Mouse (Mus musculus) limb, embryonic 13.5 days (tissue): ENCODE measurements around the gene Rfx4. TPM values are rescaled to one million over a fixed set of nuclear protein-coding genes. Genes with fewer than 3 reads are reported as not detected.

Experiments
- ATAC-seq: fragments of 200-750 bp; cut with Nextera tagmentation; 2 replicates; pipeline ENCODE4 v1.8.0; 2017; ENCODE audit warnings: low read depth, moderate number of reproducible peaks, moderate TSS enrichment; ENCODE audit not compliant: low FRiP score
- H3K27ac ChIP-seq: fragments of 300-500 bp; sonication (generic); 2 replicates; pipeline ENCODE4 v1.5.1; 2015; ENCODE audit warnings: inconsistent platforms, mild to moderate bottlenecking, moderate library complexity
- H3K27me3 ChIP-seq: fragments of 300-500 bp; sonication (generic); 2 replicates; pipeline ENCODE4 v1.6.1; 2015; ENCODE audit warnings: mild to moderate bottlenecking, inconsistent platforms
- H3K36me3 ChIP-seq: fragments of 300-500 bp; sonication (generic); 2 replicates; pipeline ENCODE4 v1.6.1; 2015; ENCODE audit warnings: inconsistent platforms, mild to moderate bottlenecking, moderate library complexity
- H3K4me1 ChIP-seq: fragments of 300-500 bp; sonication (generic); 2 replicates; pipeline ENCODE4 v1.6.1; 2015; ENCODE audit warnings: inconsistent platforms
- H3K4me2 ChIP-seq: fragments of 300-500 bp; sonication (generic); replicated peaks from 2 replicates; pipeline ENCODE4 v1.6.1; 2015; ENCODE audit warnings: inconsistent platforms, mild to moderate bottlenecking, moderate library complexity
- H3K4me3 ChIP-seq: fragments of 300-500 bp; sonication (generic); 2 replicates; pipeline ENCODE4 v1.5.1; 2015; ENCODE audit warnings: moderate library complexity, mild to moderate bottlenecking, inconsistent platforms
- H3K9ac ChIP-seq: fragments of 300-500 bp; sonication (generic); 2 replicates; pipeline ENCODE4 v1.6.1; 2015; ENCODE audit warnings: mild to moderate bottlenecking, inconsistent platforms
- H3K9me3 ChIP-seq: fragments of 300-500 bp; sonication (generic); 2 replicates; pipeline ENCODE4 v1.6.1; 2016; ENCODE audit warnings: inconsistent platforms
- WGBS: fragments of 180-500 bp; shearing (Covaris S2); methylation state at CpG from one replicate; pipeline ENCODE4 v1.1.7; 2015; 5-methylcytosine and 5-hydroxymethylcytosine counted together
- polyA plus RNA-seq: library from polyadenylated mRNA; unstranded; fragments of >200 nt; fragmentation: Nextera tagmentation; extraction: Ambion mirVana; gene quantifications from 2 replicates; pipeline ENCODE4 v1.2.1, GENCODE M21; 2015

Gene Rfx4
- 0.52 and 0.55 TPM in 2 replicates for polyA plus RNA-seq

DNA sequence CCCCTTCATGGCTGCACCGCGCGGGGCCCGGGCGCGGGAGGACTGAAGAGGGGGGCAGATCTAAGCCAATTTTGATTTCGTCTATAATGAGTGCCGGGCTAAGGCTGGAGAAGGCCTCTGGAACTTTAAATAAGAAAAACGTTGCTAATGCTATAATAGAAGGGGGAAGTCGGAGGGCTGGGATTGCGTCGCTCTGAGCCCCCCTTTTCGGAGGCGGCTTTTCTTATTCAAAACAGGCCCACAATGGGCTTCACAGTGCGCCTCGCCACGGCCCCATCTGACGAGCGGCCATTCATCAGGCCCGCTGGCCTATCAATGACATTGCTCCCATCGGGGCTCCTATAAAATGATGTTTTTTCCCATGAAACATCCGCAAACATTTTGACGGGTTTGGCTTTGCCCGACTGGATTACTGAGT is at the start of gene Rfx4:
Rfx4 (plus strand) TSS at position 277 of the 418 bp plus-strand sequence.
- under 1% methylated on average over 24 of the region's 24 CpGs for WGBS
- peaks cover 97% of the 10 kb centered on the region for H3K27me3 ChIP-seq
- peaks cover 48% of the 10 kb centered on the region for H3K4me1 ChIP-seq

DNA sequence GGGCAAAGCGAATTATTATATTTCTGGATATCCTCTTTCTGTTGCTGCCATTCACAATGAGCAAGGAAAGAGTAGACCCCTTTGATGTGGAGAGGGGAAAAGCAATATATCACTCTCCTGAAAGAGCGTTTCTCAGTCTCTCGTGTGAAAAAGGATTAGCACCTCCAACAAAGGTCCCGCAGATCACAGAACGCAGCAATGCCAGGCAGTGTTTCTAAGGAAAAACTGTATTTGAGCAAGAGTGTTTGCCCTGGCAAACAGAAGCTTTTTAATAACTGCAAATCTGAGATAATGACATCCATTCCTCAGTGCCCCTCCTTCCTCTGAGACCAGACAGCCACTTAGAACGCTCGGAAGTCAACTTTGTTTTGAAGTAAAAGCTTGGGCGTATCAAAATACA is 49.3 kb upstream of the Rfx4 start:
- no peak overlapping the region for H3K27ac ChIP-seq
- no peak overlapping the region for H3K9ac ChIP-seq
- no peaks in the 10 kb centered on the region for H3K4me1 ChIP-seq
- no peak overlapping the region for H3K4me2 ChIP-seq
- H3K36me3 ChIP-seq, result peaks cover 22% of the 10 kb centered on the region
- H3K4me3 ChIP-seq, result no peak overlapping the region
- peaks cover 11% of the 10 kb centered on the region; the same call in 1 of the 2 replicates for H3K27me3 ChIP-seq
- no peaks in the 10 kb centered on the region for H3K9me3 ChIP-seq
- no peak for ATAC-seq
- WGBS, result 31% methylated on average over 8 of the region's 8 CpGs

More for the DNA sequence above, at the start of gene Rfx4:
- H3K4me3 ChIP-seq, result peak within 1 kb of the TSS; percentile 40
- H3K9me3 ChIP-seq, result no peaks in the 10 kb centered on the region
- H3K4me2 ChIP-seq, result peak within 1 kb of the TSS; percentile 67
- no peak within 1 kb of the TSS for H3K27ac ChIP-seq
- no peaks in the 10 kb centered on the region for H3K36me3 ChIP-seq
- ATAC-seq, result no peak
- peak within 1 kb of the TSS; percentile 54 for H3K9ac ChIP-seq

DNA sequence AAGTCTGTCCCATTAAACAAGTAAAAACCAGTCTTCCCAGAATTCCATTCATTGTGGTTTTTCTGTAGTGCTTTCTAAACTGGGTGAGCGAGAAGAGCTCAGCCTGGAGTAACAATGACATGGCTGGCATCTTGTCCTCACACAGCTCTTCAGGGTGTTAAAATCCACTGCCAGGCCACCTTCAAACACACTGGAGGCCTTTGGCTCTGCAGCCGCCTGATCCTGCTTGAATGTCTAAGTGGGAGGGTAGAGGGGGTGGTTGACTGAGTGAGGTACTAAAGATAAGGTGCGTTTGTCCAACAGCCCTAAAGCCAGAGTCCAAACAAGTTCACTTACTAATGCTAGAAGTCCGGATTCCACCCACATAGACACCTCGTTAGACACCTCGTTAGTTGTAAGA is 48.6 kb upstream of the Rfx4 start:
- Histone ChIP-seq H3K4me2 (no peak overlapping the region), H3K4me3 (no peak overlapping the region), H3K4me1 (no peaks in the 10 kb centered on the region), H3K36me3 (peaks cover 15% of the 10 kb centered on the region), H3K9me3 (no peaks in the 10 kb centered on the region), H3K27me3 (peaks cover 11% of the 10 kb centered on the region; the same call in 1 of the 2 replicates), H3K27ac (no peak overlapping the region), H3K9ac (no peak overlapping the region)
- no peak for ATAC-seq
- WGBS, result 28% methylated on average over 6 of the region's 6 CpGs

DNA sequence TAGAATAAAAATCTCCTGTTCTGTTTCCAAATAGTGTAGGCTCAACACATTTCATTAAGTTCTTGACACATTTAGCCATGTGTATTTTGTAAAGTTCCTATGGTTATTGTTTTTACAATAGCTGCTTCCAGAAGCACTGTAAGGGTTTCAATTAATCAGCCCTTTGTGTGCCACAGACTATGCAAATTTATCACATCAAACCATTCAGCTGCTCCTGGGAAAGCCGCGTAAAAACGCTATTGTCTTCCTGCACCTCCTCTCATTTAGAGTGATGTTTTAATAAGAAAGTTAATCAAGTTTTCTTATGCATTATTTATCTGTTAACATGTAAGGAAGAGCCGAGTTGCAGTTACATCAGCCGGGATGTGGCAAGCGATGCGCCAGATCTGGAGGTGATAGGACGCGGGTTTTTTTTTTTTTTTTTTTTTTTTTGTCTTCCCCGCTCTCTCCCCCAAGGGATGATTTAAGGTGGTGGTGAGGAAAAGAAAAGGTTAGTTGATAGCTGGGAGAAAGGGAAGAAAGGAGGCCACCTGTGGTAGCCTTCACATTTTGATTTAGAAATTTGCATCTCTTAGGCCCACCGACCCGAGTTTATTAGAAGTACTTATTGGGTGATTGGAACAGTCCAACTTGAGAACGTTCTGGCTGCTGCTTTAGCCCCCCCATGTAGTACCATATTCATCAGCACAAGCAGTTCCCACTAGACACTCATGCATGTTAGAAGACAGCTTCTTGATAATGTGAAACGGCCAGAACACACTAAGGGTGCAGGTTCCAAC is 47.9 kb upstream of the Rfx4 start:
- Histone ChIP-seq H3K4me3 (no peak overlapping the region), H3K27me3 (peaks cover 11% of the 10 kb centered on the region; the same call in 1 of the 2 replicates), H3K9me3 (no peaks in the 10 kb centered on the region), H3K27ac (no peak overlapping the region), H3K4me2 (no peak overlapping the region), H3K36me3 (peaks cover 12% of the 10 kb centered on the region), H3K9ac (no peak overlapping the region), H3K4me1 (no peaks in the 10 kb centered on the region)
- no peak for ATAC-seq
- WGBS, result 36% methylated on average over 14 of the region's 14 CpGs

DNA sequence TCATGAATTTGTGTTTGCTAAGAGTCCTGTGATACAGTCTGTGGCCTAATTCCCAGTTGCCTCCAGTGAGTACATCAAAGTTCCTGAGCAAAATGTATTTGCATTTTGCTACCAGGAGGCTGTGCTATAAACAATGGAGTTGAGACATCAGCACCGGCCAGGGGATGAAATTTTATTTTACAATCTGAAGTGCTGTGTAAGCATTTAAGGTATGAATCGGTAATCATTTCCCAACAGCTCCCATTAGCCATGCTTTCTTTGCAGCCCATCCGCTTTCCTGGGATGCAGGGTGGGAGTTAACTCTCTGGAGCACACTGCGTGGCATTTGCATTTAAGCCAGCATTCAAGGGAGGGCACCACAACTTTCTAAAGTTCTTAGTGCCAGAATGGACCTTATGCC is 45.7 kb upstream of the Rfx4 start:
- Histone ChIP-seq H3K4me1 (no peaks in the 10 kb centered on the region), H3K4me2 (no peak overlapping the region), H3K27me3 (peaks cover 7% of the 10 kb centered on the region; the same call in 1 of the 2 replicates), H3K36me3 (peaks cover 16% of the 10 kb centered on the region), H3K4me3 (no peak overlapping the region), H3K27ac (no peak overlapping the region), H3K9ac (no peak overlapping the region), H3K9me3 (no peaks in the 10 kb centered on the region)
- 60% methylated on average over 4 of the region's 4 CpGs for WGBS
- no peak for ATAC-seq

DNA sequence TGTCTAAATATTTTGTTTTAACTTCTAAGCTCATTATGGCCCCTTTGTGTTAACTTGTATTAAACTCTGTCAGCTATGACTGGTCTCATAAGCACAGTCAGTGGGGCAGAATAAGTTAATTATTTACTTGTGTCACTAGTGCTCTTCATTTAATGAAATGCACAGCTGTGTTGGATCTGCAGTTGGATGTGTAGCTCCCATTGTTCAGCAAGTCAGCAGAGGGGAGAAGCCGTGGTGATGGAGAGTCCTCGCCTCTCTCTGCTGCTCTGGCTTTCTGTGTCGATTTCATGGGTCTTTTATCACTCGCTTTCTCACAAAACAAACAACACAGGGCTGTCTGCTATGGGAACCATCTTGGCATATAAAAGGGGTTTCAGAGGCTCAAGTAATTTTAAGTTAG is 45.0 kb upstream of the Rfx4 start:
- Histone ChIP-seq H3K9ac (no peak overlapping the region), H3K4me3 (no peak overlapping the region), H3K9me3 (no peaks in the 10 kb centered on the region), H3K4me1 (no peaks in the 10 kb centered on the region), H3K36me3 (peaks cover 22% of the 10 kb centered on the region), H3K4me2 (no peak overlapping the region), H3K27me3 (peaks cover 6% of the 10 kb centered on the region; the same call in 1 of the 2 replicates), H3K27ac (no peak overlapping the region)
- 62% methylated on average over 4 of the region's 4 CpGs for WGBS
- no peak for ATAC-seq

DNA sequence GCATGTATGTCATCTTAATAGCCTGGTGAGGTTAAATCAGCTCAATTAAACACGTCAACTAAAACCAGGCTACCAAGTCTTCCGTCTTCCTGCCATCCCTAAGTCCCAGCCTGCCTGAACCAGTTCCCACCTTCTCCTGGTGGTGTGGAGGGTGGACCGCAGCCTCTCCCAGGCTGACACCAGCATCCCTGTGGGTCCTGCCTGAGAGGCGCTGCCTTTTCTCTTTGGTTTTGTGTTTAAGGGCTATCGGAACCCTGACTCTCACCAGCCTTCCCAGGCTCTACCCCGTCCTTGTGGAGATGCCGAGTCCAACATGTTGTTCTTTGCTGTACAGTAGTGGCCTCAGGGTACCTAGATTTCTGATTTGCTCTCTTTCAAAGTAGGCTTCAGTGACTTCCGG is 44.4 kb upstream of the Rfx4 start:
- Histone ChIP-seq H3K9ac (no peak overlapping the region), H3K4me2 (no peak overlapping the region), H3K27me3 (0 out of 2 replicates have a peak, but pooled peaks cover 3% of the 10 kb centered on the region), H3K9me3 (no peaks in the 10 kb centered on the region), H3K36me3 (peaks cover 29% of the 10 kb centered on the region), H3K4me1 (no peaks in the 10 kb centered on the region), H3K27ac (no peak overlapping the region), H3K4me3 (no peak overlapping the region)
- whole genome bisulfite sequencing, result 87% methylated on average over 8 of the region's 8 CpGs
- ATAC-seq, result no peak

DNA sequence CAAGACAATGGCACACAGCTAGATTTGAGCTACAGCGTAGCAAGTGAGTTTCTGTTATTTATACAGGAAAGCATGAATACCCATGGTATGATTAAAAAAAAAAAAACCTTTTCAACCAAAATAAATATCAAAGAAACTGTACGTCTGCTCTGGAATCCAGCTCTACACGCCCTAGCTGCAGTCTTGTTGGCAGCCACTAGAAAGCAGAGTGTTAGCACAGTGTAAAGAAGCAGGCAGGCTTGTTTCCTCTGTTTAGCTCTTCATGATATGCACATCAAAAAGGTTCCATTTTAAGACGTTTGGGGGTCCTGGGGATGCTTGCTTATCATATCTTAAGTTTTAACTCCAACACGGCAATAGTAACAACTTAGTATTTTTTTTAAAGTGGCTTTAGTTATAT is 43.9 kb upstream of the Rfx4 start:
- peaks cover 32% of the 10 kb centered on the region for H3K36me3 ChIP-seq
- no peak overlapping the region for H3K4me2 ChIP-seq
- 0 out of 2 replicates have a peak, but pooled peaks cover 3% of the 10 kb centered on the region for H3K27me3 ChIP-seq
- H3K27ac ChIP-seq, result no peak overlapping the region
- H3K4me3 ChIP-seq, result no peak overlapping the region
- no peaks in the 10 kb centered on the region for H3K9me3 ChIP-seq
- WGBS, result 79% methylated on average over 5 of the region's 5 CpGs
- ATAC-seq, result no peak
- H3K4me1 ChIP-seq, result no peaks in the 10 kb centered on the region
- no peak overlapping the region for H3K9ac ChIP-seq

DNA sequence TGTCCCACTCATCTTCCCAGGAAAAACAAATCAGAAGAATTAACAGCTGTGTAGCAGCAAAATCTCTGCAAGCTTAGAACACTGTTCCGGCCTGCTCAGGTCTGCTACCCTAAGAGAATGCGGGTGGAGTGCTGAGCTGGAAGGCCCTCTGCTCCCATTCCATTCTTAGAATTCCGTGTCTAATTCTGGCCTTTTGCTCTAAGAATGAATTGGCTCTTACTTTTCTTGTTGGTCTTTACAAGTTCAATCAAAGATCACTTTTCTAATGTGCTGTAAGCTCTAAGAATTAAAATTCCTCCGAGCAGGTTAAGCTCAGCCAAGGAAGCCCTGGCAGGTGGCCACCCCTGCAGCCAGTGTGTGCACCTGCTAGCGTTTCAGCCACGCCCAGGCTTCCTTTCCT is 43.3 kb upstream of the Rfx4 start:
- Histone ChIP-seq H3K4me2 (no peak overlapping the region), H3K9ac (no peak overlapping the region), H3K36me3 (peaks cover 32% of the 10 kb centered on the region), H3K27me3 (0 out of 2 replicates have a peak, but pooled peaks cover 3% of the 10 kb centered on the region), H3K27ac (no peak overlapping the region), H3K4me1 (no peaks in the 10 kb centered on the region), H3K4me3 (no peak overlapping the region), H3K9me3 (no peaks in the 10 kb centered on the region)
- no peak for ATAC-seq
- 80% methylated on average over 6 of the region's 6 CpGs for WGBS

DNA sequence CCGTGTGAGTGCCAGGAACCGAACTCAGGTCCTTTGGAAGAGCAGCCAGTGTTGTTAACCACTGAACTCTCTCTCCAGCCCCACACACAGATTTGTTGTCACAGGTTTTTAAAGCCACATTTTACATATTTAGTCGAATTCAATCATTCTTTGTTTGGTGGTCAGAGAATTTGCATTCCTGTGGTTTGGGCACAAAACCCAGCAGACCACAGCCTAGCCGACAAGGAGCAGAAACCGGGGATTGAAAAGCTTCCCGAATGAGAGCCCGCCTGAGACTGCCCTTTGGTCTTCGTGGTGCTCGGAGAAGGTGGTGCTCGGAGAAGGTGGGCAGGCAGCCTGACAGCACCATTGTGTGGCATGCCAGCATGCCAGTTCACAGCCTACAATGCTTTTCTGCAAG is 42.8 kb upstream of the Rfx4 start:
- ATAC-seq, result no peak
- Histone ChIP-seq H3K4me2 (no peak overlapping the region), H3K9ac (no peak overlapping the region), H3K27ac (no peak overlapping the region), H3K4me3 (no peak overlapping the region), H3K27me3 (0 out of 2 replicates have a peak, but pooled peaks cover 3% of the 10 kb centered on the region), H3K4me1 (no peaks in the 10 kb centered on the region), H3K36me3 (peaks cover 34% of the 10 kb centered on the region), H3K9me3 (no peaks in the 10 kb centered on the region)
- 80% methylated on average over 10 of the region's 10 CpGs for WGBS

DNA sequence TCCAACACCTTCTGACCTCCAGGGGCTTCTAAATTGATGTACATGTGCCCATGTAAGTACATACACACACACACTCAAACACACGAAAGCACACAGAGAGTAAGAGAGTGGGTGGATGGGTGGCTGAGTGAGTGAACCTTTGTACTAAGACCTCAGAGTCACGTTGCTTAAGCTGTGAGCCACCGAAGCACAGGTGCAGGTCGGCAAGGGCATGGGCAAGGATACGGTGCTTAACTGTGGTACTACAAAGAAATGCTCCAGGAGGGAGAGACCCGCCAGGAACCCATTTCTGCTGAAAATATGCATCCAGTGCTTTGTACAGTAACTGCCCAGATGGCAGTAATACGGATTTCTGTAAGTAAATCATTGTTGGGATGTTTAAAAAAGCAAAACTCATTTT is 40.2 kb upstream of the Rfx4 start:
- H3K36me3 ChIP-seq, result peaks cover 45% of the 10 kb centered on the region
- H3K9ac ChIP-seq, result no peak overlapping the region
- H3K4me2 ChIP-seq, result no peak overlapping the region
- no peak overlapping the region for H3K27ac ChIP-seq
- no peak for ATAC-seq
- no peaks in the 10 kb centered on the region for H3K9me3 ChIP-seq
- WGBS, result 85% methylated on average over 7 of the region's 7 CpGs
- H3K4me1 ChIP-seq, result no peaks in the 10 kb centered on the region
- no peak overlapping the region for H3K4me3 ChIP-seq
- no peaks in the 10 kb centered on the region for H3K27me3 ChIP-seq

DNA sequence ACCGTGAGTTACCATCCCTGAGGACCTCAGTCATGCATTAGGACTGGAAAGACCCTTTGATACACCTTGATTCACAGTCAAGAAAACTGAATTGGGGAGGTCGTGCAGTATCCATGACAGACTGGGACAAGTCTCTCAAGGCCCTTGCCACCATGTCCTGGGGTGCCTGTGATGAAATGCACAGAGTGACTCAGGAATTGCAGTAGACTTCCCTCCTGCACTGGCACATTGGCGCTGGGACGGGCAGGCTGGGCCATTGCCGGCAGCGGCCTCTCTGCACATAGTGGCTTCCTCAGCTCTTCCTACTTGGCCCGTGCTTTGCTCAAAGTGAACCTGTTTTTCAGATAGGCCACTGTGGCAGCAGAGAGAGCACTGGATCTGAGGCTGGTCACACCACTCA is 39.3 kb upstream of the Rfx4 start:
- Histone ChIP-seq H3K9me3 (no peaks in the 10 kb centered on the region), H3K4me1 (no peaks in the 10 kb centered on the region), H3K9ac (no peak overlapping the region), H3K4me2 (no peak overlapping the region), H3K36me3 (peaks cover 55% of the 10 kb centered on the region), H3K27me3 (no peaks in the 10 kb centered on the region), H3K4me3 (no peak overlapping the region), H3K27ac (no peak overlapping the region)
- no peak for ATAC-seq
- 96% methylated on average over 7 of the region's 7 CpGs for WGBS

DNA sequence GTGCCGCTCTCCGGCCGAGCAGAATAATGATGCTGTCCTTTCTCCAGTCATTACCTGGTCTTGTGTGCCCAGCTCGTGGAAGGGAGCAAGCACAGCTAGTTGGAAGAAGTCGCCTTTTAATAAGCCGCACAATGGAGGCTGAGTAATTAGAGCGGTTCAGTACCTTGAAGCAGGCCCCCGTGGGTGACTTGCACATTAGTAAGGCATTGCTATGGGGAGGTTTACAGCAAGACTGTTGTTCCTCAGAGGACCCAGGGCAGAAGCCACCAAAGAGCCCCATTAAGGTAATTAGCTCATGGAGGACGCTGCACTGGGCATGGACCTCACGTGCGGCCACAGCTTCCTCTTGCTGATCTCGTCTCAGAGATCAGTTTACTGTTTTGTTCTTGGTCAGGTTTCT is 33.2 kb upstream of the Rfx4 start:
- H3K9ac ChIP-seq, result no peak overlapping the region
- no peaks in the 10 kb centered on the region for H3K27me3 ChIP-seq
- no peak overlapping the region for H3K4me3 ChIP-seq
- H3K4me1 ChIP-seq, result no peaks in the 10 kb centered on the region
- no peak for ATAC-seq
- H3K27ac ChIP-seq, result no peak overlapping the region
- peaks cover 80% of the 10 kb centered on the region for H3K36me3 ChIP-seq
- H3K9me3 ChIP-seq, result no peaks in the 10 kb centered on the region
- 80% methylated on average over 12 of the region's 12 CpGs for WGBS
- no peak overlapping the region for H3K4me2 ChIP-seq
